Mouse (Mus musculus): Measurements from ENCODE around the gene Kank2.

DNA sequence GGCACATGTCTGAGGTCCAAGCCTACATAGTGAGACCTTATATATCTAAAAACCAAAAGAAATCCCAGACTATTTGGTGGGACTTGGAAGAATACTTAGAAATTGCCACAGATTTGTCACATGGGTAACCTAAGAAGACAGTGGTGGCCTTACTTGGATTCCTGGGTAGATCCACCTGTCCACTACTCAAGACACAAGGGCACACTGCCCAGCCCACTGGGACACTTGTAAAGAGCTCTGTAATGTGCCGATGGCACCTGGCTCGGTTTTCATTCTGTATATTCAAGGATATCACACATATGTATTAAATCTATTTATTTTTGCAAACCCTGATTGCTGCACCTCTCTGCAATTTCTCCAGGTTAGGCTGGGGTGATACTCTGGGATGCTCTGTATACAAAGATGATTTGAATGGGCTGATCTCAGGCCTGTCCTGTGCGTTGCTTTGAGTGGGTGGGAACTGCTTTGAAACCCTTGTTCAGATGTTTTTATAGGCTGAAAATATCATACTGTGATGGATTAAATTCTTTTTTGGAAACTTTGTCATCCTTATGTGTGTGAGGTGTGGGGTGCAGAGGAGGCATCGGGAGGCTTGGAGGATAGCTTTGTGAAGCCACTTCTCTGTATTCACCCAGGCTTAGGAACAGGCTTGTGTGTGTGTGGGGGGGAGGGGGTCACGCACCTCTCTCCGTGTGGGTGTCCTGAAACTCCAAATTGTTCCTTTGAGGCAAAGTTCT, 49.0 kb downstream of the Kank2 start:
- TF ChIP-seq CTCF (IDR thresholded peaks at IDR 0.05) (no peak), EP300 (IDR thresholded peaks at IDR 0.05) (no peak)
